In the genomic region with DNA sequence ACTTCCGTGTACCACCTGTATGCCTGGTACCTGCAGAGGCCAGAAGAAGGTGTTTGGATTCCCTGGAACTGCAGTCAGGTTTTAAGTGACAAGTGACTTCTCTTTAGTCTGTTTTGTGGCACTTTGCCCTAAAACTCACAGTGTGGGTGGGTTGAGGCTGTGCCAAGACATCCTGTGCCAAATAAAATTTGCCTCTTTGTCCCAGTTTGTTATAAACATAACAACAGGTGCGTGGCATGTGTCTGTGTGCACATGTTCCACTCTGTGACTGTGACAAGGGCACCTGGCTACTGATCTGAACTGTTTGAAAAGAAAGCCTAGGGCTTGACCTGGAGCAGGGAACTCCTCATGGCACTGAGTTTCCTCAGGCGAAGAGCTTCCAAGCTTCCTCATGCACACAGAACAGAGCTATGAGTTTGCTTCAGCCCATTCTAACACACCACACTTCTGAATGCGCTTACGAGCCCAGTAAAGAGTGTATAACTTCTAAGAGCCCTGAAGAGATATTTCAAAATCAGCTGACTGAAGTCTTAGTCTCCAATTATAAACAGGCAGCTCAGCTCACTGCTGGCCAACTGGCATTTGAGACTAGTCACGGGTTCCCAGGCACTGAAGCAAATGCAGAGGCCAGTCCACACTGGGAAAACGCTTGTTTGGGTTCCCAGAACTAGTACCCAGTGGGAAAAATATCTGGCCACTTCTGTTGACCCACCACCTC, we compare ENCODE assay signal across 13 mouse cellular contexts. TPM values are rescaled to one million over a fixed set of nuclear protein-coding genes. Genes with fewer than 3 reads are reported as not detected.
DNase-seq lines count a peak whose midpoint lies in the region; ATAC-seq and TF ChIP-seq lines count a peak whose summit lies in the region.
"Had no signal": no experiment of that assay in that cellular context is flagged by ENCODE, and none has a peak within 500 bp of the region (broad histone marks: within the 10 kb centered on the region; RNA-seq: fewer than 3 reads in every experiment).

No protein-coding gene starts in this region.

- H3K4me3 ChIP-seq in intestine, embryonic 14.5 days (ENCODE audit: low read depth, low read length): no peak overlapping the region
- no peak overlapping the region for H3K4me3 ChIP-seq in intestine, postnatal 0 days (ENCODE audit: low read depth, low read length)
- H3K4me3 ChIP-seq in heart, embryonic 10.5 days: no peak overlapping the region
- no peak overlapping the region for H3K4me3 ChIP-seq in neural tube, embryonic 15.5 days (replicated peaks)
- H3K4me3 ChIP-seq: forebrain, embryonic 10.5 days; limb, embryonic 10.5 days; neural tube, embryonic 13.5 days had no signal

- peaks cover 7% of the 10 kb centered on the region; the same call in 1 of the 2 replicates for H3K36me3 ChIP-seq in intestine, embryonic 14.5 days (ENCODE audit: control insufficient read depth, insufficient read depth, low read length)
- H3K36me3 ChIP-seq in intestine, postnatal 0 days (ENCODE audit: control insufficient read depth, insufficient read depth): no peaks in the 10 kb centered on the region
- peaks cover 46% of the 10 kb centered on the region for H3K36me3 ChIP-seq in heart, embryonic 10.5 days
- H3K36me3 ChIP-seq in neural tube, embryonic 15.5 days: no peaks in the 10 kb centered on the region
- H3K36me3 ChIP-seq: forebrain, embryonic 10.5 days; limb, embryonic 10.5 days; neural tube, embryonic 13.5 days had no signal

- ATAC-seq in intestine, embryonic 14.5 days (replicated peaks; ENCODE audit: low FRiP score, low TSS enrichment, low read depth): no peak
- ATAC-seq in intestine, postnatal 0 days: no peak
- no peak for ATAC-seq in neural tube, embryonic 15.5 days (ENCODE audit: low FRiP score)
- ATAC-seq: hindbrain, postnatal 0 days had no signal

- H3K4me1 ChIP-seq in intestine, embryonic 14.5 days (replicated peaks; ENCODE audit: control insufficient read depth, insufficient read depth, low read length): 0 out of 2 replicates have a peak, but pooled peaks cover 6% of the 10 kb centered on the region
- H3K4me1 ChIP-seq in intestine, postnatal 0 days (replicated peaks; ENCODE audit: control insufficient read depth, insufficient read depth, low read length): no peaks in the 10 kb centered on the region
- peaks cover 6% of the 10 kb centered on the region; the same call in 1 of the 2 replicates for H3K4me1 ChIP-seq in heart, embryonic 10.5 days
- H3K4me1 ChIP-seq in neural tube, embryonic 15.5 days: no peaks in the 10 kb centered on the region
- H3K4me1 ChIP-seq: forebrain, embryonic 10.5 days; limb, embryonic 10.5 days; neural tube, embryonic 13.5 days had no signal

- WGBS in intestine, embryonic 14.5 days: 58% methylated on average over 7 of the region's 7 CpGs
- 74% methylated on average over 7 of the region's 7 CpGs for WGBS in intestine, postnatal 0 days
- WGBS in heart, embryonic 10.5 days: 78% methylated on average over 7 of the region's 7 CpGs
- WGBS in neural tube, embryonic 15.5 days: 84% methylated on average over 7 of the region's 7 CpGs

- H3K9ac ChIP-seq in intestine, embryonic 14.5 days (ENCODE audit: low read length): no peak overlapping the region
- no peak overlapping the region for H3K9ac ChIP-seq in intestine, postnatal 0 days (ENCODE audit: low read depth, low read length)
- no peak overlapping the region for H3K9ac ChIP-seq in neural tube, embryonic 15.5 days (replicated peaks)
- H3K9ac ChIP-seq: neural tube, embryonic 13.5 days had no signal

- no peak overlapping the region for H3K4me2 ChIP-seq in intestine, embryonic 14.5 days (ENCODE audit: low read length)
- no peak overlapping the region for H3K4me2 ChIP-seq in intestine, postnatal 0 days (replicated peaks; ENCODE audit: low read depth)
- H3K4me2 ChIP-seq in neural tube, embryonic 15.5 days: no peak overlapping the region
- H3K4me2 ChIP-seq: neural tube, embryonic 13.5 days had no signal

- TF ChIP-seq CTCF in intestine, postnatal 0 days (IDR thresholded peaks at IDR 0.05; ENCODE audit: low read depth): no peak

- no peaks in the 10 kb centered on the region for H3K9me3 ChIP-seq in intestine, embryonic 14.5 days (ENCODE audit: control insufficient read depth, low read length)
- no peaks in the 10 kb centered on the region for H3K9me3 ChIP-seq in intestine, postnatal 0 days (ENCODE audit: control insufficient read depth)
- H3K9me3 ChIP-seq in heart, embryonic 10.5 days: no peaks in the 10 kb centered on the region
- H3K9me3 ChIP-seq in neural tube, embryonic 15.5 days (replicated peaks): no peaks in the 10 kb centered on the region
- H3K9me3 ChIP-seq: forebrain, embryonic 10.5 days; limb, embryonic 10.5 days; neural tube, embryonic 13.5 days had no signal

- H3K27ac ChIP-seq in intestine, embryonic 14.5 days (ENCODE audit: low read depth): peak overlapping the region; percentile 51; the same call in 1 of the 2 replicates
- no peak overlapping the region for H3K27ac ChIP-seq in intestine, postnatal 0 days (ENCODE audit: low read depth, low read length)
- 0 out of 2 replicates have a peak overlapping the region, but pooled peaks have one; percentile 63 for H3K27ac ChIP-seq in heart, embryonic 10.5 days
- H3K27ac ChIP-seq in neural tube, embryonic 15.5 days (replicated peaks): no peak overlapping the region
- H3K27ac ChIP-seq: forebrain, embryonic 10.5 days; hindbrain, postnatal 0 days; limb, embryonic 10.5 days; neural tube, embryonic 13.5 days had no signal

- no peaks in the 10 kb centered on the region for H3K27me3 ChIP-seq in intestine, embryonic 14.5 days (replicated peaks; ENCODE audit: control insufficient read depth, insufficient read depth, low read length)
- H3K27me3 ChIP-seq in intestine, postnatal 0 days (replicated peaks; ENCODE audit: control insufficient read depth, insufficient read depth, low read length): no peaks in the 10 kb centered on the region
- H3K27me3 ChIP-seq in heart, embryonic 10.5 days (ENCODE audit: insufficient read depth, poor library complexity, severe bottlenecking): no peaks in the 10 kb centered on the region
- no peaks in the 10 kb centered on the region for H3K27me3 ChIP-seq in neural tube, embryonic 15.5 days (replicated peaks)
- H3K27me3 ChIP-seq: neural tube, embryonic 13.5 days had no signal

- DNase-seq in intestine, embryonic 14.5 days (ENCODE audit: low spot score): no peak
- DNase-seq in adrenal gland, postnatal 14 days: peak; percentile 34
- DNase-seq in heart, embryonic 10.5 days (ENCODE audit: low spot score): no peak
- DNase-seq in lung, postnatal 10 days: peak; percentile 51
- DNase-seq in cerebellum, adult 11 months: no peak
- DNase-seq in layer of hippocampus, adult 18-20 months (ENCODE audit: low spot score in 2 of 2): no peak

RNA-seq across cellular contexts. Expression of a gene that starts 34.3 kb away (rescaled TPM):
- polyA plus RNA-seq in intestine, embryonic 14.5 days (2014; fragmentation: Nextera tagmentation; extraction: Ambion mirVana): 18.2 and 18.7 TPM in 2 replicates
- 5.0 and 5.1 TPM in 2 replicates for polyA plus RNA-seq in intestine, postnatal 0 days (2015; fragmentation: Nextera tagmentation; extraction: Ambion mirVana)
- 32.9 and 35.9 TPM in 2 replicates for total RNA-seq in adrenal gland, postnatal 14 days (2021)
- 11.2 and 25.6 TPM in 2 replicates for polyA plus RNA-seq in heart, embryonic 10.5 days (2016; fragmentation: Nextera tagmentation; extraction: Ambion mirVana)
- 2.9 and 4.6 TPM in 2 replicates for polyA plus RNA-seq in neural tube, embryonic 15.5 days (2015; fragmentation: Nextera tagmentation; extraction: Ambion mirVana)
- 1 to 10 TPM; 2.9 to 3.2 TPM for total RNA-seq in layer of hippocampus, adult 18-20 months (2021)
- total RNA-seq: megakaryocyte progenitor cell, adult 5-6 weeks had no signal

Comparison
In these comparisons a context has a peak if more than half of its experiments do, and no peak if none do; other contexts are left out.
1. H3K27ac ChIP-seq: peak in intestine, embryonic 14.5 days (single experiment) and heart, embryonic 10.5 days (single experiment); none in intestine, postnatal 0 days (single experiment) and neural tube, embryonic 15.5 days (single experiment).
2. DNase-seq: peak in adrenal gland, postnatal 14 days (single experiment) and lung, postnatal 10 days (single experiment); none in intestine, embryonic 14.5 days (single experiment), heart, embryonic 10.5 days (single experiment), cerebellum, adult 11 months (single experiment) and layer of hippocampus, adult 18-20 months (0 of 2).